Mouse (Mus musculus) forebrain, embryonic 10.5 days (tissue): ENCODE data around the gene 1700020D05Rik. TPM values are rescaled to one million over a fixed set of nuclear protein-coding genes. Genes with fewer than 3 reads are reported as not detected.

Experiments
- polyA plus RNA-seq: library from polyadenylated mRNA; unstranded; fragments of >200 nt; fragmentation: Nextera tagmentation; extraction: Ambion mirVana; gene quantifications from 2 replicates; pipeline ENCODE4 v1.2.1, GENCODE M21; 2016

The 1700020D05Rik gene
- polyA plus RNA-seq, 1 experiment from 2014 or later, result not detected

Other genes with a start within 250 kb of the 1700020D05Rik start
- 21.3 and 22.7 TPM in 2 replicates for gene Pacs1, start 230.7 kb downstream of the 1700020D05Rik start, polyA plus RNA-seq
- 458 and 482 TPM in 2 replicates for gene Sf3b2, start 208.3 kb downstream of the 1700020D05Rik start, polyA plus RNA-seq
- gene Gal3st3, start 205.5 kb downstream of the 1700020D05Rik start, polyA plus RNA-seq, result 10.3 and 12.1 TPM in 2 replicates
- not detected in 2 replicates for gene Catsper1, start 168.0 kb downstream of the 1700020D05Rik start, polyA plus RNA-seq
- gene Cst6, start 154.2 kb downstream of the 1700020D05Rik start, polyA plus RNA-seq, result 0.56 TPM in 1 of 2 replicates, not detected in the other
- gene Eif1ad, start 137.0 kb downstream of the 1700020D05Rik start, polyA plus RNA-seq, result 90.6 and 95.3 TPM in 2 replicates
- gene Banf1, start 136.6 kb downstream of the 1700020D05Rik start, polyA plus RNA-seq, result 614 and 621 TPM in 2 replicates
- gene Sart1, start 115.1 kb downstream of the 1700020D05Rik start, polyA plus RNA-seq, result 96.6 and 97.6 TPM in 2 replicates
- not detected in 2 replicates for gene Tsga10ip, start 101.3 kb downstream of the 1700020D05Rik start, polyA plus RNA-seq
- gene Drap1, start 78.8 kb downstream of the 1700020D05Rik start, polyA plus RNA-seq, result 198 and 208 TPM in 2 replicates
- 42.2 and 42.3 TPM in 2 replicates for gene AI837181, start 78.6 kb downstream of the 1700020D05Rik start, polyA plus RNA-seq
- not detected in 2 replicates for gene Fosl1, start 56.2 kb downstream of the 1700020D05Rik start, polyA plus RNA-seq
- gene Ccdc85b, start 45.9 kb downstream of the 1700020D05Rik start, polyA plus RNA-seq, result 5.5 and 6.7 TPM in 2 replicates
- 93.1 TPM in 2 replicates for gene Fibp, start 43.2 kb downstream of the 1700020D05Rik start, polyA plus RNA-seq
- 1.1 and 1.4 TPM in 2 replicates for gene Ctsw, start 35.3 kb downstream of the 1700020D05Rik start, polyA plus RNA-seq
- 46.9 and 50.9 TPM in 2 replicates for gene Efemp2, start 29.8 kb downstream of the 1700020D05Rik start, polyA plus RNA-seq
- 40.9 and 42.9 TPM in 2 replicates for gene Mus81, start 15.4 kb downstream of the 1700020D05Rik start, polyA plus RNA-seq
- 2,991 and 3,010 TPM in 2 replicates for gene Cfl1, start 13.3 kb downstream of the 1700020D05Rik start, polyA plus RNA-seq
- 7.0 and 7.9 TPM in 2 replicates for gene Snx32, start 6.8 kb upstream of the 1700020D05Rik start, polyA plus RNA-seq
- gene Ovol1, start 56.9 kb upstream of the 1700020D05Rik start, polyA plus RNA-seq, result 0.37 and 0.52 TPM in 2 replicates
- 2.0 TPM in 2 replicates for gene Ap5b1, start 64.2 kb upstream of the 1700020D05Rik start, polyA plus RNA-seq
- 187 and 200 TPM in 2 replicates for gene Rnaseh2c, start 98.1 kb upstream of the 1700020D05Rik start, polyA plus RNA-seq
- gene Kat5, start 106.5 kb upstream of the 1700020D05Rik start, polyA plus RNA-seq, result 64.9 and 67.9 TPM in 2 replicates
- 30.3 and 31.2 TPM in 2 replicates for gene Rela, start 133.7 kb upstream of the 1700020D05Rik start, polyA plus RNA-seq
- gene Sipa1, start 159.9 kb upstream of the 1700020D05Rik start, polyA plus RNA-seq, result 20.9 and 21.1 TPM in 2 replicates
- 26.3 and 30.1 TPM in 2 replicates for gene Map3k11, start 185.0 kb upstream of the 1700020D05Rik start, polyA plus RNA-seq
- gene Pcnx3, start 185.1 kb upstream of the 1700020D05Rik start, polyA plus RNA-seq, result 26.8 and 27.1 TPM in 2 replicates
- gene Kcnk7, start 200.6 kb upstream of the 1700020D05Rik start, polyA plus RNA-seq, result 0.19 TPM in 1 of 2 replicates, not detected in the other
- 6.6 and 8.4 TPM in 2 replicates for gene Ehbp1l1, start 222.5 kb upstream of the 1700020D05Rik start, polyA plus RNA-seq
- 120 and 127 TPM in 2 replicates for gene Fam89b, start 225.9 kb upstream of the 1700020D05Rik start, polyA plus RNA-seq
- gene Ltbp3, start 237.1 kb upstream of the 1700020D05Rik start, polyA plus RNA-seq, result 2.6 and 4.9 TPM in 2 replicates